Mouse (Mus musculus): ENCODE measurements around the gene Actl6b. TPM values are rescaled to one million over a fixed set of nuclear protein-coding genes. Genes with fewer than 3 reads are reported as not detected.

The Actl6b gene
- polyA plus RNA-seq, 1 experiment from 2014 or later = 4.4 TPM

DNA sequence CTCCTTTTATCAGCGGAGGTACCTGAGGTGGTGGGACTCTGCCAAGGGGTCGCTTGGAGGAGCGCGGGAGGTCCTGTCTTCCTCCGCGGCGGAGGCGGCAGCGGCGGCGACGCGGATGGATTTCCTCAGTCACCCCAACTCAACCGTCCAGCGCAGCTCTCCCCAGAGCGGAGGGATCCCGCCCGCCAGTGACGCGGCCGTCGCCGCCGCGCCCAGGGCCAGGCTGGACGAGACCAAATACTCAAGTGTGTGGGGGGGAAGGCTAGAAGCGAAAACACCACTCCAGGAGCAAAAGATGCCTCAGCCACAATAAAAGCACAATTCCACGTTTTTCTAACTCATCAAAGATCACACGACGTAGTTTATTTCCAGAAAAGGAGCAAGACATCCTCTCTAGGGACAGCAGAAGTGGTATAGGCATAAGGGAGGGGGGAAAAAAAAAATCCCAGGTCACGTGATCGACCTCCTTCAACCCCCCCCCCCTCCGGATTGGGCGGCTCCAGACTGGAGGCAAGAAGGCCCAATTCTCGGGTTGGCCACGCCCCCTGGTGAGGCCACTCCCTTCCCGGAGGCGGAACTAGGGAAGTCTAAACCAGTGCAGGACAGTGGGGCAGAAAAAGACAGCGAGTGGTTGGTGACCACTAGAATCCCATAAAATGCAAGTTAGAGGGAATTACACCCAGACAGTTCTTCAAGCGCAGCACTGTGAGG lies 20.0 kb upstream of the Actl6b start, which contains the start of the genes Epo and Gnb2:
TSS of gene Epo (minus strand) at position 126 of the 711 bp plus-strand sequence.
TSS of gene Gnb2 (minus strand) at position 394 of the 711 bp plus-strand sequence.
- Histone ChIP-seq H3K9ac (ENCODE audit: low read depth, low read length) (peak within 1 kb of the TSS; percentile 94), H3K4me3 (ENCODE audit: low read length) (peak within 1 kb of the TSS; percentile 87), H3K36me3 (ENCODE audit: control insufficient read depth, insufficient read depth, low read length) (peaks cover 14% of the 10 kb centered on the region), H3K9me3 (ENCODE audit: control insufficient read depth, low read length) (no peaks in the 10 kb centered on the region), H3K27ac (ENCODE audit: low read length) (peak within 1 kb of the TSS; percentile 94), H3K4me2 (ENCODE audit: low read depth, low read length) (peak within 1 kb of the TSS; percentile 84), H3K4me1 (ENCODE audit: control insufficient read depth, insufficient read depth, low read length) (peaks cover 8% of the 10 kb centered on the region), H3K27me3 (replicated peaks; ENCODE audit: control insufficient read depth, insufficient read depth, low read length) (no peaks in the 10 kb centered on the region)
- WGBS = under 1% methylated on average over 40 of the region's 40 CpGs
- peak; percentile 81 for ATAC-seq

DNA sequence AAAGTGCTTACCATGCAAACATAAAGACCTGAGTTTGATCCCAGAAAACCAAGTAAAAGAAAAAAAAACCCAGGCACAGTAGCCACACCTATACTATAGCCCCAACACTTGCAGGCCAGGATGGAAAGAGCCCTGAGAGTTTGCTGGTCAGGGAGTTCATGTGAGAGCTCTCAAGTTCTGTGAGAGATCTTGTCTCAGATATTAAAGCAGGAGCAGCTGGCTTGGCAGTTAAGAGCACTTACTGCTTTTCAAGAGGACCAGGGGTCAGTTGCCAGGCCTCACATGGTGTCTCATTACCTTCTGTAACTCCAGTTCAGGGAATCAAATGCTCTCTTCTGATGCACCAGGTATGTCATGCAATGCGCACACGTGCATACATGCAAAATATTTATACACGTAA lies 18.6 kb upstream of the Actl6b start:
- H3K4me2 ChIP-seq (ENCODE audit: low read depth, low read length) = no peak overlapping the region
- H3K9me3 ChIP-seq (ENCODE audit: control insufficient read depth, low read length) = no peaks in the 10 kb centered on the region
- H3K27ac ChIP-seq (ENCODE audit: low read length) = peak overlapping the region; percentile 59
- no peak overlapping the region for H3K9ac ChIP-seq (ENCODE audit: low read depth, low read length)
- H3K27me3 ChIP-seq (replicated peaks; ENCODE audit: control insufficient read depth, insufficient read depth, low read length) = no peaks in the 10 kb centered on the region
- ATAC-seq = no peak
- H3K36me3 ChIP-seq (ENCODE audit: control insufficient read depth, insufficient read depth, low read length) = no peaks in the 10 kb centered on the region
- 95% methylated on average over 3 of the region's 3 CpGs for WGBS
- peaks cover 8% of the 10 kb centered on the region for H3K4me1 ChIP-seq (ENCODE audit: control insufficient read depth, insufficient read depth, low read length)
- no peak overlapping the region for H3K4me3 ChIP-seq (ENCODE audit: low read length)

DNA sequence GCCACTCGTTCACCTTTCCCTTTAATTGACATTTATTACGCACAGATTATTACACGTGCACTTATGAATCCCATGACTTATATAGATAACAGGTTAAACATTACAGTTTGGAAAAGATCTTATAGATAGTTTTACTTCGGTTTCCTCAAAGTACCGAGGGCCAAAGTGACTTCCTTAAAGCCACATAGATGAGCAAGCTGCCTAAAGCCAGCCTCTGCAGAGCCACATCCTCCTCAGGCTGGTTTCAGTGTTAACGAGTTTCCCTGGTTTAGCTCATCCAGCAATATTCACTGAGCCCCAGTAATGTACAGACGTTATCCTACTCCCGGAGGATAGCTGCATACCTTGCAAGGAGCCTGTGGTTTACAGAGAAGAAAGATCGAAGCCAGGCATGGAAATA lies 18.0 kb upstream of the Actl6b start:
- Histone ChIP-seq H3K4me2 (ENCODE audit: low read depth, low read length) (no peak overlapping the region), H3K9ac (ENCODE audit: low read depth, low read length) (no peak overlapping the region), H3K36me3 (ENCODE audit: control insufficient read depth, insufficient read depth, low read length) (no peaks in the 10 kb centered on the region), H3K4me3 (ENCODE audit: low read length) (no peak overlapping the region), H3K9me3 (ENCODE audit: control insufficient read depth, low read length) (no peaks in the 10 kb centered on the region), H3K27ac (ENCODE audit: low read length) (peak overlapping the region; percentile 21; the same call in 1 of the 2 replicates), H3K27me3 (replicated peaks; ENCODE audit: control insufficient read depth, insufficient read depth, low read length) (no peaks in the 10 kb centered on the region), H3K4me1 (ENCODE audit: control insufficient read depth, insufficient read depth, low read length) (peaks cover 4% of the 10 kb centered on the region)
- 60% methylated on average over 9 of the region's 9 CpGs for WGBS
- ATAC-seq = no peak

DNA sequence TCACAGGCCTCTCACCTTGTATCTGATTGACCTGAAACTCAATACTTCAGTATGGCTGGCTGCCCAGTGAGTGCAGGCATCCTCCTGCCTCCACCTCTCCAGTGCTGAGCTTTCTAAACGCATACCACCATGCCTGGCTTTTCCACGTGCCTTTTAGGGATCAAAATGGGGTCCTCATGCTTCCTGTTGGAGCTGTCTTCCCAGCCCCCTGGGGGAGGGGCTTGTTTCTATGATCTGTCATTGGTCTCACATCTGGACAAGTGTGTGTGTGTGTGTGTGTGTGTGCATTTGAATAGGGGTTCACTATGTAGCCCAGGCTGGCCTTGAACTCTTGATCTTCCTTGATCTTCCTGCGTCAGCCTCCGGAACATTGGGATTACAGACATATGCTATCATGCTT lies 15.9 kb upstream of the Actl6b start:
- Histone ChIP-seq H3K27me3 (replicated peaks; ENCODE audit: control insufficient read depth, insufficient read depth, low read length) (no peaks in the 10 kb centered on the region), H3K4me3 (ENCODE audit: low read length) (no peak overlapping the region), H3K9me3 (ENCODE audit: control insufficient read depth, low read length) (no peaks in the 10 kb centered on the region), H3K4me1 (ENCODE audit: control insufficient read depth, insufficient read depth, low read length) (peaks cover 3% of the 10 kb centered on the region; the same call in 1 of the 2 replicates), H3K9ac (ENCODE audit: low read depth, low read length) (no peak overlapping the region), H3K4me2 (ENCODE audit: low read depth, low read length) (no peak overlapping the region), H3K36me3 (ENCODE audit: control insufficient read depth, insufficient read depth, low read length) (no peaks in the 10 kb centered on the region), H3K27ac (ENCODE audit: low read length) (no peak overlapping the region)
- WGBS = 53% methylated on average over 4 of the region's 4 CpGs
- no peak for ATAC-seq

DNA sequence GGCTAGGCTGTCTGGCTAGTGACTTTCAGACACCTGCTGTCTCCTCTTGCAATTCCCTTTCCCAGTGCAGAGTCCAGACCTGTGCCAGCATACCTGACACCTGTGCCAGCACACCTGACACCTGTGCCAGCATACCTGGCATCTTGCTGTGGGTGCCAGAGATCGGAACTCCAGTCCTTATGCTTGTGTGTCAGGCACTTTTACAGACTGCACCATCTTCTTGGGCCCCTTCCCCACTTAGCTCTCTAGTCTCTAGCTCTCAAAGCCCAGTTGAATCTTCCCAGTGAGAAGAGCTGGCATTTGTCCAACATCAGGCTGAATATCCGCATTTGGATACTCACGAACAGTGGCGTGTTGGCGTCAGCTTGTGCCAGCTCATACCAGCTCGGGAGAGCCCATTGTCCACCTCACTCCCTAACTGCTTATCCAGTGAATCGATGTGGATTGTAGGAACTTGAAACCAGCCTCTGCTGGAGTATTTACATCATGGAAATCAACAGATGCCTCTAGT lies 14.0 kb upstream of the Actl6b start:
- Histone ChIP-seq H3K4me1 (ENCODE audit: control insufficient read depth, insufficient read depth, low read length) (no peaks in the 10 kb centered on the region), H3K4me3 (ENCODE audit: low read length) (no peak overlapping the region), H3K9me3 (ENCODE audit: control insufficient read depth, low read length) (no peaks in the 10 kb centered on the region), H3K27me3 (replicated peaks; ENCODE audit: control insufficient read depth, insufficient read depth, low read length) (no peaks in the 10 kb centered on the region), H3K27ac (ENCODE audit: low read length) (no peak overlapping the region), H3K4me2 (ENCODE audit: low read depth, low read length) (no peak overlapping the region), H3K9ac (ENCODE audit: low read depth, low read length) (no peak overlapping the region), H3K36me3 (ENCODE audit: control insufficient read depth, insufficient read depth, low read length) (no peaks in the 10 kb centered on the region)
- no peak for ATAC-seq
- 54% methylated on average over 7 of the region's 7 CpGs for WGBS

DNA sequence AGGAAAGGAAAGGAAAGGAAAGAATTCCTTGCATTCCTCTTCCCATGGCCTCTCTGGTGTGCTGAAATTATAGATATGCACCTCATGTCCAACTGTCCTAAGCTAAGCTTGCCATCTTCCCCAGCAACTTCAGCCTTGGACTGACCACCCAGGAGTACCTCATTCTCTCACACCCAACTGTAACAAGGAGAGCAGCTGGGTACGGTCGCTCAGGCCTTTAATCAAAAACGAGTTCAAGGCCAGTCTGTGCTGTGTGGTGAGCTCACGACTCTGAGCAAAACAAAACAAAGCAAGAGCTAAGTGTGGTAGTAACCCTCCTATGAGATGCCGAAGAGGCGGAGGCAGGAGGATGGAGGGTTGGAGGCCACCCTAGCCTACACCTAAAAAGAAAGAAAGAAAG lies 12.3 kb upstream of the Actl6b start:
- no peaks in the 10 kb centered on the region for H3K4me1 ChIP-seq (ENCODE audit: control insufficient read depth, insufficient read depth, low read length)
- H3K9me3 ChIP-seq (ENCODE audit: control insufficient read depth, low read length) = no peaks in the 10 kb centered on the region
- WGBS = 71% methylated on average over 6 of the region's 6 CpGs
- no peak overlapping the region for H3K4me3 ChIP-seq (ENCODE audit: low read length)
- H3K27ac ChIP-seq (ENCODE audit: low read length) = no peak overlapping the region
- H3K4me2 ChIP-seq (ENCODE audit: low read depth, low read length) = no peak overlapping the region
- no peak overlapping the region for H3K9ac ChIP-seq (ENCODE audit: low read depth, low read length)
- no peaks in the 10 kb centered on the region for H3K27me3 ChIP-seq (replicated peaks; ENCODE audit: control insufficient read depth, insufficient read depth, low read length)
- H3K36me3 ChIP-seq (ENCODE audit: control insufficient read depth, insufficient read depth, low read length) = no peaks in the 10 kb centered on the region
- no peak for ATAC-seq

DNA sequence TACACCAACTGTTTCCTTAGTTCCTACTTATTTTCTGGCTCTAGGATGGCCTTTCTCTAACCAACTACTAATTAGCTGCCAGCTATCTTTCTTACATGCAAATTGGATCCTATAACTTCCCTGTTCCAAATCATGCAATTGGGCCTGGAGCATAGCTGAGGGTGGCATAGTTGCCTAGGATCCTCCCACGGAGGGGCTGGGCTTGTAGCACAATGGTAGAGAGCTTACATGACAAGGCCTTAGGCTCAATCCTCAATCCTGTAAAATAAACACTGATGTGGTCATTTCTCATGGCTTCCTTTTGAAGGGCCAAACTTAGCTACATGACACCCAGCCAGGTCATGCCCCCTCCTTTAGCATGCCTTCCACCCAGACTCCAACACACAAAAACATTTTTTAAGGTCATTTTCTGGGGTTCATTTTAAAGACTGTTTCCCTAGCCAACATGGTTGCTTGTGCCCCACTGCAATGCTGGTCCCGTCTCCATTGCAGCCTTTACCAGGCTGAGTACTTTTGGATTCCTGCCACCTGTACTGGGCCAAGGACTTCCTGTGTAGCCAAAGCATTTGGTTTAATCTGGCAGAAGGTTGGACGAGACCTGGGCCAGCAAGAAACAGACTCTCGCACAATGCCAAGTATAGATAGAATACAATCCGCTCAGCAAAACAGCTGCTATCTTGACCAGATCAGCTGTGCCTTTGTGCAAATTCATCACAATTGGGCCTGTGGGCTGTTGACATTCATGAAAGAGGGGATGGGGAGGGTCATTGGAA lies 11.4 kb upstream of the Actl6b start:
- Histone ChIP-seq H3K9ac (ENCODE audit: low read depth, low read length) (no peak overlapping the region), H3K36me3 (ENCODE audit: control insufficient read depth, insufficient read depth, low read length) (no peaks in the 10 kb centered on the region), H3K4me3 (ENCODE audit: low read length) (no peak overlapping the region), H3K27me3 (replicated peaks; ENCODE audit: control insufficient read depth, insufficient read depth, low read length) (no peaks in the 10 kb centered on the region), H3K4me2 (ENCODE audit: low read depth, low read length) (no peak overlapping the region), H3K4me1 (ENCODE audit: control insufficient read depth, insufficient read depth, low read length) (no peaks in the 10 kb centered on the region), H3K27ac (ENCODE audit: low read length) (no peak overlapping the region), H3K9me3 (ENCODE audit: control insufficient read depth, low read length) (no peaks in the 10 kb centered on the region)
- 72% methylated on average over 5 of the region's 5 CpGs for WGBS
- ATAC-seq = no peak

DNA sequence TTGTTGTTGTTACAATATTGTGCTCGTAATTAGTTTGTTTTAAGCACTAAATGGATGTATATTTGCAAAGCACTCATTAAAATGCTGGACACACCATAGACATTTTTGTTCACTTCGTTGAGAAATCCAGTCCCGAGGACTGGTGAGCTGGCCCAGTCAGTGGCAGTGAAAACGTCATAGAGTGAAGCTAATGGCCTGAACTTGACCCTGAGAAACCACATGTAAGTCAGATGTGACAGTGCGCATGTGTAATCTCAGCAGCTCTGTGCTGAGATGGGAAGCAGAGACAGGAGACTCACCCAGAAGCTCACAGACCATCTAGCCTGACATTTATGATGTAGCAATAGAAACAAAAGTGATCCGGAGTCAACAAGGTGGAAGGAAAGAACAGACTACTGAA lies 8.4 kb upstream of the Actl6b start:
- Histone ChIP-seq H3K27ac (ENCODE audit: low read length) (no peak overlapping the region), H3K36me3 (ENCODE audit: control insufficient read depth, insufficient read depth, low read length) (no peaks in the 10 kb centered on the region), H3K9ac (ENCODE audit: low read depth, low read length) (no peak overlapping the region), H3K4me2 (ENCODE audit: low read depth, low read length) (no peak overlapping the region), H3K27me3 (replicated peaks; ENCODE audit: control insufficient read depth, insufficient read depth, low read length) (no peaks in the 10 kb centered on the region), H3K4me1 (ENCODE audit: control insufficient read depth, insufficient read depth, low read length) (no peaks in the 10 kb centered on the region), H3K9me3 (ENCODE audit: control insufficient read depth, low read length) (no peaks in the 10 kb centered on the region), H3K4me3 (ENCODE audit: low read length) (no peak overlapping the region)
- 59% methylated on average over 6 of the region's 6 CpGs for WGBS
- no peak for ATAC-seq

DNA sequence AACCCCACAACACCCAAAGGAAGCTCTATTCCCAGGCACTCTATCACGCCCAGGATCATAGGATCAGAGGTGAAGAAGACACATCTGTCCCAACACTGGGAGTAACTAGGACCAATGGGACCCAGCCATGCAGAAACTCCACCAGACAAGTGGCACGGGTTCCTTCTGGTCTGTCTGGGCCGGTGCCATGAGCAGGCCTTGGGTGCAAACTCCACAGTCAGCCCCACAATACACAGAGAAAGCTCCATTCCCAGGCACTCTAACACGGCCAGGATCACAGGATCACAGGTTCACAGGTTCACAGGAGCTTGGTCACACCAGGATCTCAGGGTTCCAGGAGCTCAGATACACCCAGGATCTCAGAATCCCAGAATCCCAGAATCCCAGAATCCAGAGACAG lies 7.7 kb upstream of the Actl6b start:
- no peaks in the 10 kb centered on the region for H3K36me3 ChIP-seq (ENCODE audit: control insufficient read depth, insufficient read depth, low read length)
- no peak overlapping the region for H3K4me2 ChIP-seq (ENCODE audit: low read depth, low read length)
- 80% methylated on average over 4 of the region's 4 CpGs for WGBS
- H3K27me3 ChIP-seq (replicated peaks; ENCODE audit: control insufficient read depth, insufficient read depth, low read length) = no peaks in the 10 kb centered on the region
- H3K4me3 ChIP-seq (ENCODE audit: low read length) = no peak overlapping the region
- no peak for ATAC-seq
- H3K27ac ChIP-seq (ENCODE audit: low read length) = no peak overlapping the region
- no peaks in the 10 kb centered on the region for H3K9me3 ChIP-seq (ENCODE audit: control insufficient read depth, low read length)
- no peaks in the 10 kb centered on the region for H3K4me1 ChIP-seq (ENCODE audit: control insufficient read depth, insufficient read depth, low read length)
- no peak overlapping the region for H3K9ac ChIP-seq (ENCODE audit: low read depth, low read length)

All from intestine, embryonic 16.5 days (tissue).